Mouse (Mus musculus): Measurements from ENCODE around the gene Pald1. TPM values are rescaled to one million over a fixed set of nuclear protein-coding genes. Genes with fewer than 3 reads are reported as not detected.

Gene Pald1
- polyA plus RNA-seq (2012; rRNA removed): 5.7 and 6.8 TPM in 2 replicates

DNA sequence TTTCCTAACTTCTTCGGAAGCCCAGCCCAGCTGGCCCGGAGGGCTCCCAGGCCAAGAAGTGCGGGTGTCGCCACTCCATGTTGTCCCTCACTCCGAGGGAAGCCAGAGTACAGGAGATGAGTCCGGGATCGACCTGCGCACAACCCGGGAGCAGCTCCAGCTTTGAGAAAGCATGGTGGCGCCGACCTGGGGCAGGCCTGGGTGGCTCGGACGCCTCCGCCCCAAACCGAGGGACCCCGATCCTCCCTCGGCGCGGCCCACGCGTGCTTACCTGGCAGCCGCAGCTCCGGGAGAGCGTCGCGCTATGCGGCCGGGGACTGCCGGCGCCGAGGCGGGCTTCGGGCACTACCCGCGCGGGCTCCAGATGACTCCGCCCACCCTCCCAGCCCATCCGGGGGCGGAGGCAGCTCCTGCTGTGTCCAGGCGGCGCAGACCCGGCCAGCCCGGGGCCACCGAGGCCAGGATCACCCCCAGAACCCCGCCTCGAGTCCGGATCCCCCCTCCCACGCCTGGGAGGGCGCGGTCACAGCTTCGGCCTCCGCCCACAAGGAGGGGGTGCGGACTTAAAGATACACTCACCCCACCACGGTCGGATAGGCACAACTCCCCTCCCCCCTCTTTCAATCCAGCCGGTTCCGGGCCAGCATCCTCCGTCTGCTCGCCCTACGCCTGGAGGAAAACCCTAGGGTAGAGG is at the start of gene Pald1:
Gene Pald1, minus strand, starts transcription at position 510 of the 694 bp plus-strand sequence.
- peaks cover 11% of the 10 kb centered on the region; the same call in 1 of the 2 replicates for H3K27me3 ChIP-seq (ENCODE audit: control insufficient read depth, insufficient read depth, low read length)
- WGBS: 1% methylated on average over 58 of the region's 60 CpGs
- H3K4me3 ChIP-seq (ENCODE audit: control insufficient read depth, insufficient read depth, low read length): peak within 1 kb of the TSS; percentile 35
- H3K36me3 ChIP-seq (ENCODE audit: control insufficient read depth, insufficient read depth, low read length): no peaks in the 10 kb centered on the region
- TF ChIP-seq POLR2A (IDR thresholded peaks at IDR 0.05; ENCODE audit: control insufficient read depth, extremely low read depth, insufficient read depth, low read length, poor library complexity) (no peak), CTCF (IDR thresholded peaks at IDR 0.05; ENCODE audit: borderline replicate concordance, control insufficient read depth, extremely low read depth, insufficient read depth, low read length, poor library complexity) (no peak)
- no peak within 1 kb of the TSS for H3K27ac ChIP-seq (ENCODE audit: control insufficient read depth, insufficient read depth, low read length)
- H3K4me1 ChIP-seq (replicated peaks; ENCODE audit: control insufficient read depth, insufficient read depth, low read length): no peaks in the 10 kb centered on the region; the same call in 1 of the 2 replicates
- DNase-seq: no peak

DNA sequence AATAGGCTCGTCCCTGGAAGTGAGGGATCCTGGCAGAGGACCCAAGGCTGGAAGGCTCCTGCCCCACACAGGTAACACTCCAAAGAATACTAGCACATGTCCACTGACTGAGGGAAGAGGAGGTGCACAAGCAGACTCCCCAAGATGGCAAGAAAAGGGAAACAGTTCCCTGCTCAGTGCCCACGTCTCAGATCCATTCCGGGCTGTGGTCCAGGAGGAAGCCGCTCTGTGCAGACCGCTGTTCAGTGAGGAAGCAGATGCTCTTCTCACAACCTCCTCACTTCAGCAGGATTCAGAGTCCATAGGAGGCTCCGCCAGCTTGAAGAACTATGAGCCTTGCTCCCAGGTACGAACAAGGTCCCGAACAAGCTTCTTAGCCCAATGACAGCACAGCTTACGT is 48.0 kb upstream of the Pald1 start:
- WGBS: 98% methylated on average over 9 of the region's 9 CpGs
- no peak for DNase-seq
- TF ChIP-seq POLR2A (IDR thresholded peaks at IDR 0.05; ENCODE audit: control insufficient read depth, extremely low read depth, insufficient read depth, low read length, poor library complexity) (no peak), CTCF (IDR thresholded peaks at IDR 0.05; ENCODE audit: borderline replicate concordance, control insufficient read depth, extremely low read depth, insufficient read depth, low read length, poor library complexity) (no peak)
- H3K27me3 ChIP-seq (ENCODE audit: control insufficient read depth, insufficient read depth, low read length): no peaks in the 10 kb centered on the region
- no peak overlapping the region for H3K27ac ChIP-seq (ENCODE audit: control insufficient read depth, insufficient read depth, low read length)
- H3K4me3 ChIP-seq (ENCODE audit: control insufficient read depth, insufficient read depth, low read length): no peak overlapping the region
- H3K36me3 ChIP-seq (ENCODE audit: control insufficient read depth, insufficient read depth, low read length): peaks cover 55% of the 10 kb centered on the region
- no peaks in the 10 kb centered on the region for H3K4me1 ChIP-seq (replicated peaks; ENCODE audit: control insufficient read depth, insufficient read depth, low read length)

DNA sequence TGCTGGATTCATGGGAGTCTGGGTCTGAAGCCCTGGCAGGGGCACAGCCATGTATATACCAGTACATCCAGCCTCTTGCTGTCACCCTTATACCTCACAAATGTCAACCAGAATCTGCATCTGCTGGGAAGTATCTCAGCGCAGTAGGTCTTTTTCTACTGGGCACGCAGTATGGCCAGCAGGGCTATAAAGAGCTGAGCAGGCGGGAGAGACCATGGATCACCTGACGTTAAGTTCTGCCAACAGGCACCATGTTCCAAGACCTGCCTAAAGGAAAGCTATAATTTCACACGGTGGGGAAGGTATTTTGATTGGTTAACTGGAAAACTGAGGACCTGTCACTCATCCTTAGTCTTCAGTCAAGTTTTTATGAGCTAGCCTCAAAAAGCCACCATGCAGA is 45.7 kb upstream of the Pald1 start:
- Histone ChIP-seq H3K27ac (ENCODE audit: control insufficient read depth, insufficient read depth, low read length) (no peak overlapping the region), H3K27me3 (ENCODE audit: control insufficient read depth, insufficient read depth, low read length) (no peaks in the 10 kb centered on the region), H3K4me3 (ENCODE audit: control insufficient read depth, insufficient read depth, low read length) (no peak overlapping the region), H3K4me1 (replicated peaks; ENCODE audit: control insufficient read depth, insufficient read depth, low read length) (no peaks in the 10 kb centered on the region), H3K36me3 (ENCODE audit: control insufficient read depth, insufficient read depth, low read length) (peaks cover 36% of the 10 kb centered on the region)
- no peak for DNase-seq
- TF ChIP-seq CTCF (IDR thresholded peaks at IDR 0.05; ENCODE audit: borderline replicate concordance, control insufficient read depth, extremely low read depth, insufficient read depth, low read length, poor library complexity) (no peak), POLR2A (IDR thresholded peaks at IDR 0.05; ENCODE audit: control insufficient read depth, extremely low read depth, insufficient read depth, low read length, poor library complexity) (no peak)
- 96% methylated on average over 5 of the region's 5 CpGs for WGBS

DNA sequence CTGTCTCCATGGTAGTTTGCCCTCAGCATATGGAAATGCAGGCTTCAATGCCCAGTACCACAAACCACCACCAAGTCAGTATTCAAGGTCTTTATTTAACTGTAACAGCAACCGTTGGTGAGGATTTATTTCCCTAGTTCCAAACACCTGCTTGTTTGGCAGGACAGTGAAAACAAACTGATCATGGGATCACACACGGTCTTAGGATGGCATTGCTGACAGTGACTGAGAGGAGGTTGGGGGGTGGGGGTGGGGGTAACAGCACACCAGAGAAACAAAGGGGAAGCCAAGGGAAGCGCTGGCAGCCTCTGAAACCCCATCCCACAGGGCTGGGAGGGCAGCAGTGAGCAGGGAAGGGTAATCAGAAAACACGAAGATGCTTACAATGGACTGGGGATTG is 45.1 kb upstream of the Pald1 start:
- WGBS: 79% methylated on average over 4 of the region's 4 CpGs
- no peak for DNase-seq
- peaks cover 30% of the 10 kb centered on the region for H3K36me3 ChIP-seq (ENCODE audit: control insufficient read depth, insufficient read depth, low read length)

DNA sequence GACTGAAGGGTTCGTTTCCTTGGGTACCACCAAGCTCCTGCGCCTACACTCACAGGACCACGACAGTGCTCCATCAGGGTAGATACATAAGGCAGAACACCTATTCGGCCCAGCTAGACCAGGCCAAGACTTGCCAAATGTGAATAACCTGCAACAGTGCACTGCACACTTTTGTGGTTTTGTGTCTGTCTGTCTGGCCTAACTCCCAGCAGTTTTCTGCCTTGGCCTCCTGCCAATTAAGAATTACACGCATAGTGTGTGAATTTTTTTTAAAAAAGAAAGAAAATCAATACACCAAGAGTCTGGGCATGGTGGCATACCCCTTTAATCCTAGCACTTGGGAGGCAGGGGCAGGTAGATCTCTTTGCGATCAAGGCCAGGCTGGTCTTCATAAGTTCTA is 44.6 kb upstream of the Pald1 start:
- no peak overlapping the region for H3K27ac ChIP-seq (ENCODE audit: control insufficient read depth, insufficient read depth, low read length)
- WGBS: 80% methylated on average over 6 of the region's 6 CpGs
- TF ChIP-seq POLR2A (IDR thresholded peaks at IDR 0.05; ENCODE audit: control insufficient read depth, extremely low read depth, insufficient read depth, low read length, poor library complexity): no peak
- no peak for TF ChIP-seq CTCF (IDR thresholded peaks at IDR 0.05; ENCODE audit: borderline replicate concordance, control insufficient read depth, extremely low read depth, insufficient read depth, low read length, poor library complexity)
- no peaks in the 10 kb centered on the region for H3K27me3 ChIP-seq (ENCODE audit: control insufficient read depth, insufficient read depth, low read length)
- no peaks in the 10 kb centered on the region for H3K4me1 ChIP-seq (replicated peaks; ENCODE audit: control insufficient read depth, insufficient read depth, low read length)
- no peak for DNase-seq
- peaks cover 25% of the 10 kb centered on the region for H3K36me3 ChIP-seq (ENCODE audit: control insufficient read depth, insufficient read depth, low read length)
- H3K4me3 ChIP-seq (ENCODE audit: control insufficient read depth, insufficient read depth, low read length): no peak overlapping the region

More for the DNA sequence above, 45.1 kb upstream of the Pald1 start:
- Histone ChIP-seq H3K4me1 (replicated peaks; ENCODE audit: control insufficient read depth, insufficient read depth, low read length) (no peaks in the 10 kb centered on the region), H3K4me3 (ENCODE audit: control insufficient read depth, insufficient read depth, low read length) (no peak overlapping the region), H3K27me3 (ENCODE audit: control insufficient read depth, insufficient read depth, low read length) (no peaks in the 10 kb centered on the region), H3K27ac (ENCODE audit: control insufficient read depth, insufficient read depth, low read length) (no peak overlapping the region)
- TF ChIP-seq CTCF (IDR thresholded peaks at IDR 0.05; ENCODE audit: borderline replicate concordance, control insufficient read depth, extremely low read depth, insufficient read depth, low read length, poor library complexity) (no peak), POLR2A (IDR thresholded peaks at IDR 0.05; ENCODE audit: control insufficient read depth, extremely low read depth, insufficient read depth, low read length, poor library complexity) (no peak)

DNA sequence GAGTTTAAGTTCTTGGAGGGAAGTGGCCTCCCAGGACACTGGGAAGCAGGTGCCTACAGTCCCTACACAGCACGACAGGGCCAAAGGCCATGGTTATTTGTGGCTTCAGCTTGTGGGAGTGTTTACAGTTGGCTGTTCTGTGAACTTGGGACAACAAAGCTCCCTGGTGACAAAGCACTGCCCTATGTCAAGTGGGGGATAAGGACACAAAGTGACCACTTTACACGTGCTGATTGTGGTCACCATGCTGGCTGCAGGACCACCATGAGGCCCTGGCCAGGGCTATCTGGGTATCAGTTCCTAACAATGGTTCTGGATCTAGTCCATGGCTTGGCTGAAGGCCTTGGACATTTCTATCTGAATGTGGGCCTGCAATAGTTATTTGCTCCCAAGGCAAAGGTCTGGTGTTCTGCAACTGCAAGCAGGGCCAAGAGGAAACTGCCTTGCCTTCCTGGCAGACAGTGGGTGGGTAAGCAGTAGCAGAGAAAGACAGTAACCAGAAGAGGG is 43.0 kb upstream of the Pald1 start:
- DNase-seq: no peak
- Histone ChIP-seq H3K4me3 (ENCODE audit: control insufficient read depth, insufficient read depth, low read length) (no peak overlapping the region), H3K36me3 (ENCODE audit: control insufficient read depth, insufficient read depth, low read length) (peaks cover 13% of the 10 kb centered on the region), H3K27ac (ENCODE audit: control insufficient read depth, insufficient read depth, low read length) (no peak overlapping the region), H3K4me1 (replicated peaks; ENCODE audit: control insufficient read depth, insufficient read depth, low read length) (no peaks in the 10 kb centered on the region), H3K27me3 (ENCODE audit: control insufficient read depth, insufficient read depth, low read length) (no peaks in the 10 kb centered on the region)
- TF ChIP-seq CTCF (IDR thresholded peaks at IDR 0.05; ENCODE audit: borderline replicate concordance, control insufficient read depth, extremely low read depth, insufficient read depth, low read length, poor library complexity) (no peak), POLR2A (IDR thresholded peaks at IDR 0.05; ENCODE audit: control insufficient read depth, extremely low read depth, insufficient read depth, low read length, poor library complexity) (no peak)
- WGBS: 78% methylated on average over 2 of the region's 2 CpGs

Data from thymus, adult 2 months (tissue).